Mouse (Mus musculus): ENCODE measurements around the gene Smyd3.
"Not testable (repeated sequence)": the region's sequence is repeated elsewhere in the genome, so short reads cannot be mapped to it uniquely, and the experiment has no call there.

Gene Smyd3

GRCm38 (mm10) chr1:179184631-179185030 is 333.2 kb downstream of the Smyd3 start:
- in situ Hi-C loops (cut with MboI, MseI): loop anchor here (25.0 kb wide), 1 partner anchor 1878 kb away; the partner anchor contains the start of gene 9130409I23Rik

GRCm38 (mm10) chr1:179183499-179183898 is 334.3 kb downstream of the Smyd3 start:
- in situ Hi-C loops (cut with MboI, MseI): loop anchor here (25.0 kb wide), 1 partner anchor 1879 kb away; the partner anchor contains the start of gene 9130409I23Rik

GRCm38 (mm10) chr1:179180546-179180945 is 337.3 kb downstream of the Smyd3 start:
- in situ Hi-C loops (cut with MboI, MseI): loop anchor here (25.0 kb wide), 1 partner anchor 1882 kb away; the partner anchor contains the start of gene 9130409I23Rik

- in situ Hi-C loops (cut with MboI, MseI): loop anchor here (25.0 kb wide), 1 partner anchor 1885 kb away; the partner anchor contains the start of gene 9130409I23Rik
Measured at GRCm38 (mm10) chr1:179176861-179177658, 340.8 kb downstream of the Smyd3 start.

- in situ Hi-C loops (cut with MboI, MseI): no loop called here
Measured at GRCm38 (mm10) chr1:179174241-179174640, 343.6 kb downstream of the Smyd3 start.

- in situ Hi-C loops (cut with MboI, MseI): no loop called here
Measured at GRCm38 (mm10) chr1:179170555-179170954, 347.3 kb downstream of the Smyd3 start.

- in situ Hi-C loops (cut with MboI, MseI): no loop called here
Measured at GRCm38 (mm10) chr1:179169749-179170148, 348.1 kb downstream of the Smyd3 start.

- in situ Hi-C loops (cut with MboI, MseI): no loop called here
Measured at GRCm38 (mm10) chr1:179169161-179169560, 348.7 kb downstream of the Smyd3 start.

- in situ Hi-C loops (cut with MboI, MseI): not testable (repeated sequence)
Measured at GRCm38 (mm10) chr1:179164219-179164618, 353.6 kb downstream of the Smyd3 start.

GRCm38 (mm10) chr1:179162752-179163151 is 355.1 kb downstream of the Smyd3 start:
- in situ Hi-C loops (cut with MboI, MseI): not testable (repeated sequence)

- in situ Hi-C loops (cut with MboI, MseI): no loop called here
Measured at GRCm38 (mm10) chr1:179161947-179162346, 355.9 kb downstream of the Smyd3 start.

GRCm38 (mm10) chr1:179160697-179161096 is 357.1 kb downstream of the Smyd3 start:
- in situ Hi-C loops (cut with MboI, MseI): no loop called here

GRCm38 (mm10) chr1:179152376-179152775 is 365.5 kb downstream of the Smyd3 start:
- in situ Hi-C loops (cut with MboI, MseI): no loop called here

- in situ Hi-C loops (cut with MboI, MseI): no loop called here
Measured at GRCm38 (mm10) chr1:179151275-179151674, 366.6 kb downstream of the Smyd3 start.

- in situ Hi-C loops (cut with MboI, MseI): no loop called here
Measured at GRCm38 (mm10) chr1:179149468-179150140, 368.2 kb downstream of the Smyd3 start.

- in situ Hi-C loops (cut with MboI, MseI): no loop called here
Measured at GRCm38 (mm10) chr1:179146730-179147167, 371.1 kb downstream of the Smyd3 start.

- in situ Hi-C loops (cut with MboI, MseI): loop anchor here (5.0 kb wide), 1 partner anchor 616 kb away; the partner anchor contains the start of gene Kif26b
Measured at GRCm38 (mm10) chr1:179143154-179143832, 374.5 kb downstream of the Smyd3 start.

GRCm38 (mm10) chr1:179142177-179142576 is 375.7 kb downstream of the Smyd3 start:
- in situ Hi-C loops (cut with MboI, MseI): loop anchor here (5.0 kb wide), 1 partner anchor 615 kb away; the partner anchor contains the start of gene Kif26b

- in situ Hi-C loops (cut with MboI, MseI): loop anchor here (5.0 kb wide), 1 partner anchor 614 kb away; the partner anchor contains the start of gene Kif26b
Measured at GRCm38 (mm10) chr1:179141071-179141650, 376.7 kb downstream of the Smyd3 start.

- in situ Hi-C loops (cut with MboI, MseI): no loop called here
Measured at GRCm38 (mm10) chr1:179137145-179137477, 380.7 kb downstream of the Smyd3 start.

GRCm38 (mm10) chr1:179136461-179137144 is 381.2 kb downstream of the Smyd3 start:
- in situ Hi-C loops (cut with MboI, MseI): no loop called here

Data from regulatory T cell (primary cell).